Mouse (Mus musculus) liver, adult 2 months (tissue): ENCODE data around the gene Ppcdc.

Experiments used
- CTCF ChIP-seq: fragments of 200-500 bp; IDR thresholded peaks from 2 replicates; pipeline ENCODE4 v1.5.1; 2011; ENCODE audit warnings: low read depth, low read length, control low read depth
- POLR2A ChIP-seq: fragments of 200-500 bp; IDR thresholded peaks from 2 replicates; pipeline ENCODE4 v1.6.1; 2011; ENCODE audit warnings: low read length, control low read depth; ENCODE audit not compliant: insufficient read depth; ENCODE audit errors: extremely low read depth

DNA sequence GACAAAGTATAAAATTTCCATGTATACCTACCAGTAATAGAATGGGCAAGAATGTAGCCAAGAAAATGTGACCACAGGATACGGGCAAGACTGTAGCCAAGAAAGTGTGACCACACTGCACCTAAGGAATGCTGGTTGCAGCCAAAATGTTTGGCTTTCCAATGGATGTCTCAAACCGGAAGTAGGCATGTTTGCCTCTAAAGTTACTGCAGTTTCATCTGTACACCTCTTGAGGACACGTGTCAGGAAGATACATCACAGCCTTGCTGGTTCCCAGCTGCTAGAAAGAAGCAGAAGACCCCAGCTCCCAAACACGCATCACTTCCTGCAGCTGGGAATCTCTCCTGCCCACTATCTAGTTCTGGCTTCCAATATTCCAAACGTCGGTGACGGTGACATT, 841 bp downstream of the Ppcdc start:
- no peak for TF ChIP-seq POLR2A
- TF ChIP-seq CTCF: no peak
